Mouse (Mus musculus) hematopoietic multipotent progenitor cell, adult 10-12 weeks (in vitro differentiated cells): ENCODE data around the gene Crtam. TPM values are rescaled to one million over a fixed set of nuclear protein-coding genes. Genes with fewer than 3 reads are reported as not detected.

Source experiments
- polyA plus RNA-seq: library from polyadenylated mRNA; stranded (reverse); fragments of >175 nt; gene quantifications from 2 replicates; pipeline ENCODE4 v1.2.3, GENCODE M21; 2012; ENCODE audit warnings: low replicate concordance

The Crtam gene
- 0.33 and 0.55 TPM in 2 replicates for polyA plus RNA-seq

DNA sequence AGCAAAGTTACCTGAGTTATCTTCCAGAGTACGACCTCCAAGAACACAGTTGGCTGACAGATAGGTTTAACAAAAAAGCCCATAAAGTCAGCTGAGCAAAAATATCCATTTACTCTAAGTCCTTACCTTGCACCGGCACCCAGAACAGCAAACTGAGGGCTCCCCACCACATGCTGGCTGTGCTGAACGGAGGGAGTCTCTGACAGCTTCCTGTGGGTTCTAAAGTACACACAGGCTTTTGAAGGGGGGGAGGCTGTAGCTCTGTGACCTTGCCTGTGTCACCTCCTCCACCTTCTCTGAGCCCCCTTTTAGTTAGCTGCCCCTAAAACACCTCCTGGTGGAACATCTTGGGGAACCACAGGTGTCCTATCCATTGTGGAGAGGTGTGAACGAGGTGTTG, at the start of gene Crtam:
Gene Crtam, minus strand, starts transcription at position 214 of the 400 bp plus-strand sequence.

DNA sequence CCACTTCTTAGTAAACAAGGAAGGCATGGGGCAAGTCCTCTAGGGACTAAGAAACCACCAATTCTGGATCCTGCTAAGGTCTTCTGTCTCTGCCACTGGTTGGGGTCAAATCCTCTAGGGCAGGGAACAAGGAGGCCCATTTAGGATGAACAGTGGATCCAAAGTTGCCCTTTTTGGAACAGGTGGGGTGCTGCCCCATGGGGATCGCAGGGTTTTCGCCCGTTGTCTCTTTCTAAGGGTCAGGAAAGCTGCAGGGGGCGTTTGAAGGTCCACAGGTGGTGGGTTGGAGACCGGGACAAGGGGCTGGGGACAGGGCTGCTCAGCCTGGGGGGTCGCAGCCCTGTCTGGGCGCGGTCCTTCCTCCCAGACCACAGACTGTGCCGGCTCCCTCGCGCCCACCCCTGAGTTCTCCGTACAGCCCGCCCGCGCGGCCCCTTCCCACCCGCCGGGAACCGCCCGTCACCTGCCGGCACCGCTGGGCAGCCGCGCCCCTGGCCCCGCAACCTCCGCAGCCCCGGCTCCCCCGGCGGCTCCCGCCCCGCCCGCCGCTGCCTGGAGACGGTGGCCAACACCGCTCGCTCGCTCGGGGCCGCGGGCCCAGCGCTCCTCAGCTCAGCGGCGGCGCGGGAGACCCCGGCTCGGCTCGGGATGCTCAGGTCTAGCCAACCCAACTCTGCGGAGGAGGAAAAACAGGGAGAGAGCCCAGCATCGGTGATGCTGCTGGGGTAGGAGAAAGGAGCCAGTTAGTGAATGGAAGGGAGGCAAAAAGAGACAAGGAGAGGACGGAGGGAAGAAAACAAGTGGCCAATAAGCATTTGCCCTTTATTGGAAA, 40.6 kb downstream of the Crtam start, which contains the start of gene Jhy:
Gene Jhy, minus strand, starts transcription at position 533 of the 832 bp plus-strand sequence.

Other genes starting within 250 kb of the Crtam start
- gene Hspa8, start 203.6 kb downstream of the Crtam start, polyA plus RNA-seq: 158 and 295 TPM in 2 replicates
- 0.04 TPM in 1 of 2 replicates, not detected in the other for gene Bsx, start 130.5 kb downstream of the Crtam start, polyA plus RNA-seq
- 1.4 and 4.6 TPM in 2 replicates for gene Jhy, start 40.5 kb downstream of the Crtam start, polyA plus RNA-seq
- 9.6 and 28.0 TPM in 2 replicates for gene Ubash3b, start 157.1 kb upstream of the Crtam start, polyA plus RNA-seq